Mouse (Mus musculus) embryonic fibroblast, embryonic 13.5 days (primary cell): ENCODE measurements around the gene Tln2.

Experiments used
- CTCF ChIP-seq: IDR thresholded peaks from 2 replicates; pipeline ENCODE4 v1.5.1; 2011; ENCODE audit warnings: mild to moderate bottlenecking, control low read depth, low read length, moderate library complexity, borderline replicate concordance; ENCODE audit not compliant: insufficient read depth
- POLR2A ChIP-seq: IDR thresholded peaks from 2 replicates; pipeline ENCODE4 v1.6.1; 2011; ENCODE audit warnings: low read depth, mild to moderate bottlenecking, control low read depth, low read length, moderate library complexity

DNA sequence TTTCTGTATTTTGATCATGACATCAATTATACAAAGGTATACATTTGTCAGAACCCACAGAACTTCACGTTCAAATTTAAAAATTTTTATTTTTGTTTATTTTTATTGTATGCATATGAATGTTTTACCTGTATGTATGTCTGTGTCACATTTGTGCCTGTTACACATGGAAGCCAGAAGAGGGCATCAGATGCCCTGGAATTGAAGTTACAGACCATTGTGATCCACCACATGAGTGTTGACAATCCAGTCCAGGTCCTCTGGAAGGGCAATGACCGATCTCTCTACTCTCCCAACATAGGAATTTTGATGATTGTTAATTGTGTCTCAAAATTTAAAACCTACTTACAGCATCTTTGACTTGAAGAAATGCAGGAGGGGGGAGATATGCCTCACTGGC, 374.9 kb downstream of the Tln2 start:
- TF ChIP-seq POLR2A = no peak
- no peak for TF ChIP-seq CTCF
